Mouse (Mus musculus) gastrocnemius, postnatal 36 days (tissue): ENCODE results near the gene Hyal1. TPM values are rescaled to one million over a fixed set of nuclear protein-coding genes. Genes with fewer than 3 reads are reported as not detected.
"Not testable (repeated sequence)": the region's sequence is repeated elsewhere in the genome, so short reads cannot be mapped to it uniquely, and the experiment has no call there.

Source experiments
- DNase-seq, 2 experiments: peaks; one replicate each; pipeline ENCODE4 v3.0.0; 2022
- intact Hi-C: fragments of 180-260 bp; cut with DNase I; formaldehyde crosslinking; loops from one replicate; pipeline ENCODE4 v1.15.1; 2025
- total RNA-seq, 2 experiments: library from RNA; stranded (reverse); gene quantifications; 2 replicates each; pipeline ENCODE4 v1.2.3; 2021

Hyal1 gene
- total RNA-seq, 2 experiments from 2014 or later, result 2.5 to 2.8 TPM

- no peak for DNase-seq
- intact Hi-C loops, result no loop called here
Measured at GRCm38 (mm10) chr9:107549297-107550074, 27.2 kb upstream of the Hyal1 start.

DNA sequence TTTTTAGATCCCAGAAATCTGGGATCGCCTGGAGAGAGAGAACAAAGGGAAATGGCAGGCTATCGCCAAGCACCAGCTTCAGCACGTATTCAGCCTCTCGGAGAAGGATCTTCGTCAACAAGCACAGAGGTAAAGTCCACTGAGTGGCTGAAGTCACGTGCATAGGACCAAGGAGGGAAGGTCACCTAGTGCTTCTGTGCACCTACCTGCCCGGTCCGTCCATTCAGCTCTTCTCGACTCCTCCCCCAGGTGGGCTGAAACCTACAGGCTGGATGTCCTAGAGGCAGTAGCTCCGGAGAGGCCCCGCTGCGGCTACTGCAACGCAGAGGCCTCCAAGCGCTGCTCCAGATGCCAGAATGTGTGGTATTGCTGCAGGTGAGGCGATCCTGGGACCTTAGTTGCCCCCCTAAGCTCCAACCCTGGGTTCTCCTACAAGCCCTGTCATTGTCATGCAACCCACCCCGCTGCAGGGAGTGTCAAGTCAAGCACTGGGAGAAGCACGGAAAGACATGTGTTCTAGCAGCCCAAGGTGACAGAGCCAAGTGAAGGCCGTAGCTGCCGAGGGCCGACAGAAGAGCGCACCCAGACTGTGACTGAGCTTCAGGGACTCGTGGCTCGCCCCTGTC, 26.1 kb upstream of the Hyal1 start:
- DNase-seq, result no peak
- intact Hi-C loops, result no loop called here

DNA sequence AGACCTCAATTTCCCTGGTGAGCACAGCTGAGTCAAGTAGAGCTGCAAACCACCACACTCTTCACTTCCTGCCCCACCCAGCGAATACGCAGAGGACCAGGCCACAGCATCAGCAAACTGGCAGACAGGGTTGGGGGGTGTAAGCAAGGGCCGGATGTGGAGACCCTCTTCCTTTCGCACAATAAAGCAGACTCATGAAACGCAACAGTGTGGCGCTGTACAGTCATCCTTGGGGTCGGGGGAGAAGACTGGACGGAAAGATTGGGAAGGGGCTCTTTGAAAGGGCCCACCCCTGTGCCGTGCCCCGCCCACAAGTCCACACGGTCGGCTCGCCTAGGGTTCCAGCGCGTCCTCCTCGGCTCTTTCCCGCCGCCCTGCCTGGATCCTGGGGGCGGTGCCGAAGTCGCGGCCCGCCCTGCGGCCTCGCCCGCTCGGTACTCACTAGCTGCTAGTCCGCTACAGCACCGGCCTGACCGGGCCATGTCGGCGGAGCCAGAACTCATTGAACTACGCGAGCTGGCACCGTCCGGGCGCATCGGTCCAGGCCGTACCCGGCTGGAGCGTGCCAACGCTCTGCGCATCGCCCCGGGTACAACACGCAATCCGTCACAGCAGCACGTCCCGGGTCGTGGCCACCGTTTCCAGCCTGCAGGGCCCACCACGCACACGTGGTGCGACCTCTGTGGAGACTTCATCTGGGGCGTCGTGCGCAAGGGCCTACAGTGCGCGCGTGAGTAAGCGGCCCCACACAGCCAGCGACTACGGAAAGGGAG, 25.4 kb upstream of the Hyal1 start, which contains the start of gene Rassf1:
Gene Rassf1 (plus strand): TSS at position 439 of the 773 bp plus-strand sequence.
- DNase-seq, result peak; percentile 63 to 69
- intact Hi-C loops, result no loop called here

DNA sequence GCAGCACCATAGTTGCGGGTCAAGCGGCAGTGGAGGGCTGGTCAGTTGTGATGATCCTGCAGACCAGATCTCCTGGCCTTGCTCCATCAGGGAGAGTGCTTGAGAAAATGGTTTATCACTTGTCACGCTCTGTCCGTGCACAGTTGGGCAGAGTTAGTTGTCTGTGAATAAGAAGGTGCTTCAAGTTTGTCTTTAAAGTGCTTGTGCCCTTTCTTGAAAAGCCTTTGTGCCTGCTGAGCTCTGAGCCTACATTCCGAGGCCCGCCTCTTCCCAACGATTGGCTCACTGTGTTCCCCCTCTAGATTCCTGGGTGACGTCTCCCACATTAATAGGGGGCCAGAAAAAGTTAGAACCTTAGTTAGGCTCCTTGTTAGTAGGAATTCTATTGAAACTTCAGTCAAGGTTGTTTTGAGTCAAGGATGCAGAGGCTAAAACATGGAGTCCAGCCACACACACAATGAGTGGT, 24.8 kb upstream of the Hyal1 start:
- intact Hi-C loops, result no loop called here
- no peak for DNase-seq

DNA sequence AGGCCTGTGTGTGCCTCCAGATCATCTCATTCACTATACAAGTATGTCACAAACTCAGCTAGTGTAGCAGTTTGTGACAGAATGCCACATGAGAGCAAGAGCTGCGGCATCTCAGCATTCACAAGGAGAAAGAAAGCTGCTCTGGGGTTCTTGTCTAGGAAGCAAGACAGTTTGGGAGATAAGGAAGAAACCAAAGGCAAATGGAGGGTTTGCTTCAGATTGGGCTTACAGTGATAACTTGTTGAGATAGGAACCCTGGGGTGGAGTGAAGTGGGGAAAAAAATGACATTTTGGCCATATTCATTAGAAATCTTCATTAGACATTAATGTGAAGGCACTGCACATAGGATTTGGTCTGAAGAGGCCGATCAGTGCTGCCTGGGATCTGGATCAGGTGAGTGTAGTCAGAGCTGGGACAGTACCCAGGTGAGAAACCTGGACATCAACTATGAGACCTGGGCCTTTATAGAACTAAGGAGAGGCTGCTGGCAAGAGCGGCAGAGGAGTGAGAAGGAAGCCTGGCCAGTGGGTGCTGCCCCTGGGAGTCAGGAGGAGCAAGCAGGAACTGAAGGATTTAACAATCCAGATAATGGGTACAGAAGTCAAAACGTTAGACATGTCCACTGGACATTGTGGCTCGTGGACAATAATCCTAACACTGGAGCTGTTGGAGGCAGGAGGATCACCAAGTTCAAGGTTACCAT, 23.9 kb upstream of the Hyal1 start:
- intact Hi-C loops, result no loop called here
- DNase-seq, result no peak

DNA sequence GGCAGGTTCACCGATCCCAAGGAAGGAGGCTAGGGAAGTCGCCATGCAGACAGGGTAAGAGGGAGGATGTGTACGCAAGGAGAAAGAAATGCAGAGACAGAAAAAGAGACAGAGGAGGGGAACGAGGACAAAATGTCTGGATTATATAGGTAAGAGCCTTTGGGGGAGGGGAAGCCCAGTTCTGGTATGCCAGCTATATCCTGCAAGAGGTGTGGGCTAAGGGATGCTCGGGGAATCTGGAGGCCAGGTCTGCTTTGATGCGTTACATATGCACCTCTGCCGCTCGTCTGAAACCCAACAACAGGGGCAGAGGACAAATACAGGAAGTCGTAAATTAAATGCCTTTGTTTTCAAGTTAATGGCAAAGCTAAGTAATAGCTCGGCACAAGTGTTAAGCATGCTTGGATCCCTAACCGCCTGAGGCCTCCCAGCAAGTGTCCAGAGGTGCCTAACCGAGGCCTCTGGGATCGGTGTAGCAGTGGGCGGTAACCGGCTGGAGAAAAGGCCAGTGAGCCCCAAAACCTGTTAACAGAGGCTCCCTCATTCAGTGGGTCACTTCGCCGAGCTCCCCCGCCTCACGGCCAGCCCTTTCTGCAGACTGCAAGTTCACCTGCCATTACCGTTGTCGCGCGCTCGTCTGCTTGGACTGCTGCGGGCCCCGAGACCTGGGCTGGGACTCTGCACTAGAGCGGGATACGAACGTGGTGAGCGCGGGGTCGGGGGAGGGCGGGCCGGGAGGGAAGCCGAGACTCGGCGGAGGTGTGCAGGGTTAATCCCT, 23.0 kb upstream of the Hyal1 start:
- DNase-seq, result no peak
- intact Hi-C loops, result no loop called here

- DNase-seq, result peak; percentile 88 to 93
- intact Hi-C loops, result no loop called here
Measured at GRCm38 (mm10) chr9:107554319-107554825, 22.4 kb upstream of the Hyal1 start.

DNA sequence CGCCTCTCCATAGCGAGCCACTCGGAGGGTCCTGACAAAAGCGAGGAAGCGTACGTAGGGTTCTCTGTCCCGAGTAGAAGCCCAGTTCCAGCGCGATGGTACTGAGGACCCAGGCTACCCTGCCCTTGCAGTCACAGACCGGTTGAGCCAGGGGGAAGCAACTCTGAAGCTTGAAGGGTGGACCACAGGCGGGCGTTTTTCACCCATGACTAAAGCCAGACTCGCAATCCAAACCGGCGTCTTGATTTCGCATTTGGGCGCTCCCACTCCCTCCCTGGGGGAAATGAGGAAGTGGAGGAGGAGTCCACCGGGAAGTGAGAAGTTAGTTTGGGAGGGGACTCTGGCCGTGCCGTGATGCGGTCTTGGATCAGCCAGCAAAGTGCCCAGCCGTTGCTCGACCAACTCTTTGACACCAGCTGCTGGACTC, 21.7 kb upstream of the Hyal1 start:
- DNase-seq, result peak; percentile 65 to 66
- intact Hi-C loops, result no loop called here

DNA sequence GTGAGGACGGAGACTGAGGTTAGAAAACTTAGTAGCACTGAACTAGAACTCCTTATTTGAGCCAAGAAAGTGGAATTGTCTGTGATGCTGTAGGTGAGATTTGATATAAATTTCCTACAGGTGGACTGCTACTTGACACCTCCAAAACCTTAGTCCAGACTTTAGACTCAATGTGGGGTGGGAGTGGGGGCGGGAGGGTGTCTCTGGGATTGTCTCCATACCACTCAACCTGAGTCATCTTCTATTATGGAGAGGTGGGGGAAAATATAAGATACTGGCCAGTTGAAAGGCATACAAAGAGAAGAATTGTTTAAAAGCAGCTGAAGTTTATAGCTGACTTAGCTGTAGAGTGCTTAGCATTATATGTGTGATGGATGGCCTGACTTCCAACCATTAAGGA, 21.0 kb upstream of the Hyal1 start:
- intact Hi-C loops, result no loop called here
- DNase-seq, result no peak

- DNase-seq, result no peak
- intact Hi-C loops, result no loop called here
Measured at GRCm38 (mm10) chr9:107556346-107556745, 20.4 kb upstream of the Hyal1 start.

DNA sequence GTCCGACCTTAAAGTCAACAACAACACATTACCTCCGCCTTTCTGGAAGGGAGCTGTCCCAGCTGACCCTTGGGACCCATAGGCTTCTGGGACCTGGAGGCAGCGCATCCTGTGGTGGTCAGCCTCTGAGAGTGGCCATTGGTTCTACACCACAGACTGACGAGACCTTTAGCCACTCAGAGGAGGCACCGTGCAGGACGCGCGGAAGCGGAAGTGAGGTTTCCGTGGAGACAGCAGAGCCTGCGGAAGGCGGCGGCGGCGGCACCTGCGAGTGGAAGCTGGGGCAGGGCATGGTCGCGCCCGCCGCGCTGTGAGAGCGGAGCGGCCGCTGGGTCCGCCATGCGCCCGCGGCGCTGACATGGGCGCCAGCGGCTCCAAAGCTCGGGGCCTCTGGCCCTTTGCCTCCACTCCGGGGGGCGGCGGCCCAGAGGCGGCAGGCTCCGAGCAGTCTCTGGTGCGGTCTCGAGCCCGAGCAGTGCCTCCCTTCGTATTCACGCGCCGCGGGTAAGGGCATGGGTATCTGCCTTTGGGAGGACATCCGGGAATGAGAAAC, 13.6 kb upstream of the Hyal1 start, which contains the start of gene Tusc2:
Gene Tusc2 (plus strand): TSS at position 227 of the 553 bp plus-strand sequence.
- intact Hi-C loops, result no loop called here
- peak; percentile 85 to 93 for DNase-seq

DNA sequence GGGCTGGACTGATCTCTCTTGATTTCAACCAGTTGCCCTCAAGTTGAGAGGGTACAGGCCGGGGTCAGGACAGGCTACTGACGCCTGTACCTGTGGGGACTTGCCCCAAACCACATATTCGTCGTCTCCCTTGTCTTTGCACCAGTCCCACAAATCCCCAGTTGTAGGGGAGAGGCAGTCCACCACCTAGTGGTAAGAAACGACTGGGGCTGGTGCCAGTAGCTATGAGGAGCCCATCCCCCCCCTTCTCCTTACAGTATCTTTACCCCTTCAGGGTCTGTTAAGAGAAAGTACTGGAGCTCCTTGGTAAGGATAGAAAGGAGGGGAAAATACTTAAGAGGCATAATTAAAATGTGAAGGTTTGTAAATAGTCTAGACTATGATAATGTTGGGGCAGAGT, 11.2 kb upstream of the Hyal1 start:
- intact Hi-C loops, DNase-seq: not testable (repeated sequence)

GRCm38 (mm10) chr9:107566041-107566709, 10.6 kb upstream of the Hyal1 start:
- peak; percentile 78 to 81 for DNase-seq
- intact Hi-C loops, result no loop called here

DNA sequence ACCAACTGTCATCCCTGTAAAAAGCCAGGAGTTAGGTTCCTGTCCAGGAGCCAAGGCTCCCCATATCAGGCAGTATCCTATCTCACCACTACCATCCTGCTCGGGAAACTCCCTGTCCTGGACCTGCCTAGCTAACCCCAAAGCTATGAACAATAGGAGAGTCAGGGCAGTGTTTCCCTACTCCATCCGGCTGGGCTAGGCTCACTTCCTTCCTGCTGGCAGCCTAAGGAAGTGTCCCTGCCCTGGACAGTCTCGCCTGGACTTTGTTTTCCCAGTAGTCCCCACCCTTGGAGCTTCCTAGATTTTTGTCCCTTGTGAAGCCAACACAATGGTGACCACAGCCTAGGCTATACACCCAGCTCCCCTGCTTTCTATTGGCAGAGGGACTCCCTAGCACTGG, 9.9 kb upstream of the Hyal1 start:
- no peak for DNase-seq
- intact Hi-C loops, result no loop called here

DNA sequence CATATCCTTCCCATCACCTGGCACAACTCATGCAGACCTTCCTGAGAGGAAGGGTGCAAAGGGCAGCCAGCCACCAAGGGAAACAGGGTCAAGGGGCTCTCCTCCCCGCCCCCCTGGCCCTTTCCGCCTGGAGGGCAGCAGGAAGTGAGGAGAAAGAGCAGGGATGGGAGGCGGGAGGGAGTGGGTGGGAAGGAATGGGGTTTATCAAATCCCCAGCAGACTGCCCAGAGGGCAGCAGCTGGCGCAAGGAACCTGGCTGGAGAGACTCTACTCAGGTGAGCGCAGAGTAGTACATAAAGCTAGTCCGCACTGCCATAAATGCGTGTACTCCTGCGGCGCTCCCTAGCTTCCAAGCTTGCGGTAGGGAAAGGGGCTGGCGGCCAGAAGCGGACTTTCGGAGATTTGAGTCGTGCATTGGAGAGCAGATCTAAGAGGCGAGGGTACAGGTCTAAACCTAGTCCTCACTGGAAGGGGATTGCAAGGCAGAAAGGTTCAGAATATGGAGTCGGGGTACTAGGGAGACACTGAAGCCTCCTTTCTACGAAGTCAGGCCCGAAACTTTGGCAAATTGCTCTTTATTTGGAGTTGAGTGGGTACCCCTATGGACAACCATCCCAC, 8.9 kb upstream of the Hyal1 start, which contains the start of gene Hyal2:
Gene Hyal2 (plus strand): TSS at position 244 of the 618 bp plus-strand sequence.
- intact Hi-C loops, result no loop called here
- DNase-seq, result no peak

GRCm38 (mm10) chr9:107568331-107569261, 8.1 kb upstream of the Hyal1 start:
- peak; percentile 81 to 82 for DNase-seq
- intact Hi-C loops, result no loop called here

GRCm38 (mm10) chr9:107569270-107569669, 7.5 kb upstream of the Hyal1 start:
- intact Hi-C loops, result no loop called here
- no peak for DNase-seq
